Mouse (Mus musculus) ES-Bruce4 (cell line): ENCODE data around the gene Mab21l1. TPM values are rescaled to one million over a fixed set of nuclear protein-coding genes. Genes with fewer than 3 reads are reported as not detected.

Source experiments
- H3K27ac ChIP-seq: 2 replicates; pipeline ENCODE4 v1.5.1; 2012; ENCODE audit warnings: low read length, inconsistent platforms; ENCODE audit not compliant: insufficient read depth
- H3K27me3 ChIP-seq: 2 replicates; pipeline ENCODE4 v1.6.1; 2012; ENCODE audit warnings: mild to moderate bottlenecking, low read length, inconsistent platforms; ENCODE audit not compliant: control insufficient read depth, poor library complexity, insufficient read depth, severe bottlenecking
- H3K36me3 ChIP-seq: 2 replicates; pipeline ENCODE4 v1.6.1; 2012; ENCODE audit warnings: inconsistent platforms, mild to moderate bottlenecking, low read length, moderate library complexity; ENCODE audit not compliant: control insufficient read depth, poor library complexity, insufficient read depth, severe bottlenecking
- H3K4me1 ChIP-seq: one replicate; pipeline ENCODE4 v1.8.1; 2011; ENCODE audit warnings: low read length; ENCODE audit not compliant: control insufficient read depth, insufficient read depth
- H3K4me3 ChIP-seq: 2 replicates; pipeline ENCODE4 v1.5.1; 2011; ENCODE audit warnings: low read depth, mild to moderate bottlenecking, low read length
- H3K9ac ChIP-seq: 2 replicates; pipeline ENCODE4 v1.6.1; 2012; ENCODE audit warnings: low read depth, mild to moderate bottlenecking, inconsistent platforms; ENCODE audit not compliant: poor library complexity, severe bottlenecking
- H3K9me3 ChIP-seq: replicated peaks from 2 replicates; pipeline ENCODE4 v1.6.1; 2012; ENCODE audit warnings: mild to moderate bottlenecking, low read length, inconsistent platforms; ENCODE audit not compliant: control insufficient read depth, poor library complexity, insufficient read depth, severe bottlenecking
- CTCF ChIP-seq: IDR thresholded peaks from one replicate; pipeline ENCODE4 v1.8.1; 2011; ENCODE audit warnings: low read depth, low read length
- EP300 ChIP-seq: IDR thresholded peaks from 2 replicates; pipeline ENCODE4 v1.6.1; 2011; ENCODE audit warnings: low read depth, low read length; ENCODE audit not compliant: insufficient read depth
- POLR2A ChIP-seq: IDR thresholded peaks from one replicate; pipeline ENCODE4 v1.8.1; 2011; ENCODE audit warnings: low read length; ENCODE audit not compliant: insufficient read depth
- polyA plus RNA-seq: library from polyadenylated mRNA; stranded (reverse); fragments of >200 nt; gene quantifications from 2 replicates; pipeline ENCODE4 v1.2.4, GENCODE M21; 2011; ENCODE audit warnings: low read depth; ENCODE audit not compliant: missing spikeins, insufficient read depth, insufficient read length

Mab21l1 gene
- polyA plus RNA-seq, 1 experiment, result not detected

- TF ChIP-seq EP300, result no peak
- no peak for TF ChIP-seq CTCF
- TF ChIP-seq POLR2A, result no peak
- Histone ChIP-seq H3K27ac (no peak overlapping the region), H3K36me3 (no peaks in the 10 kb centered on the region), H3K9me3 (no peaks in the 10 kb centered on the region), H3K9ac (no peak overlapping the region), H3K4me3 (no peak overlapping the region), H3K4me1 (no peaks in the 10 kb centered on the region), H3K27me3 (no peaks in the 10 kb centered on the region; the same call in 1 of the 2 replicates)
Measured at GRCm38 (mm10) chr3:55775245-55775644, 7.1 kb upstream of the Mab21l1 start.

GRCm38 (mm10) chr3:55775753-55776152 is 6.6 kb upstream of the Mab21l1 start:
- H3K27me3 ChIP-seq, result no peaks in the 10 kb centered on the region; the same call in 1 of the 2 replicates
- H3K4me1 ChIP-seq, result no peaks in the 10 kb centered on the region
- TF ChIP-seq CTCF (no peak), POLR2A (no peak), EP300 (no peak)
- no peaks in the 10 kb centered on the region for H3K9me3 ChIP-seq
- no peak overlapping the region for H3K9ac ChIP-seq
- no peak overlapping the region for H3K27ac ChIP-seq
- H3K4me3 ChIP-seq, result no peak overlapping the region
- no peaks in the 10 kb centered on the region for H3K36me3 ChIP-seq

- Histone ChIP-seq H3K4me3 (no peak overlapping the region), H3K27me3 (peaks cover 7% of the 10 kb centered on the region; the same call in 1 of the 2 replicates), H3K36me3 (no peaks in the 10 kb centered on the region), H3K4me1 (no peaks in the 10 kb centered on the region), H3K9ac (no peak overlapping the region), H3K9me3 (no peaks in the 10 kb centered on the region; the same call in 1 of the 2 replicates), H3K27ac (no peak overlapping the region)
- TF ChIP-seq POLR2A (no peak), EP300 (no peak), CTCF (no peak)
Measured at GRCm38 (mm10) chr3:55777501-55777900, 4.8 kb upstream of the Mab21l1 start.

GRCm38 (mm10) chr3:55778764-55779730 is 3.3 kb upstream of the Mab21l1 start:
- no peak for TF ChIP-seq POLR2A
- no peak for TF ChIP-seq EP300
- TF ChIP-seq CTCF, result no peak
- no peak overlapping the region for H3K27ac ChIP-seq
- H3K4me3 ChIP-seq, result no peak overlapping the region
- H3K9me3 ChIP-seq, result no peaks in the 10 kb centered on the region; the same call in 1 of the 2 replicates
- H3K27me3 ChIP-seq, result peaks cover 7% of the 10 kb centered on the region; the same call in 1 of the 2 replicates
- no peaks in the 10 kb centered on the region for H3K4me1 ChIP-seq
- H3K36me3 ChIP-seq, result no peaks in the 10 kb centered on the region
- H3K9ac ChIP-seq, result no peak overlapping the region

DNA sequence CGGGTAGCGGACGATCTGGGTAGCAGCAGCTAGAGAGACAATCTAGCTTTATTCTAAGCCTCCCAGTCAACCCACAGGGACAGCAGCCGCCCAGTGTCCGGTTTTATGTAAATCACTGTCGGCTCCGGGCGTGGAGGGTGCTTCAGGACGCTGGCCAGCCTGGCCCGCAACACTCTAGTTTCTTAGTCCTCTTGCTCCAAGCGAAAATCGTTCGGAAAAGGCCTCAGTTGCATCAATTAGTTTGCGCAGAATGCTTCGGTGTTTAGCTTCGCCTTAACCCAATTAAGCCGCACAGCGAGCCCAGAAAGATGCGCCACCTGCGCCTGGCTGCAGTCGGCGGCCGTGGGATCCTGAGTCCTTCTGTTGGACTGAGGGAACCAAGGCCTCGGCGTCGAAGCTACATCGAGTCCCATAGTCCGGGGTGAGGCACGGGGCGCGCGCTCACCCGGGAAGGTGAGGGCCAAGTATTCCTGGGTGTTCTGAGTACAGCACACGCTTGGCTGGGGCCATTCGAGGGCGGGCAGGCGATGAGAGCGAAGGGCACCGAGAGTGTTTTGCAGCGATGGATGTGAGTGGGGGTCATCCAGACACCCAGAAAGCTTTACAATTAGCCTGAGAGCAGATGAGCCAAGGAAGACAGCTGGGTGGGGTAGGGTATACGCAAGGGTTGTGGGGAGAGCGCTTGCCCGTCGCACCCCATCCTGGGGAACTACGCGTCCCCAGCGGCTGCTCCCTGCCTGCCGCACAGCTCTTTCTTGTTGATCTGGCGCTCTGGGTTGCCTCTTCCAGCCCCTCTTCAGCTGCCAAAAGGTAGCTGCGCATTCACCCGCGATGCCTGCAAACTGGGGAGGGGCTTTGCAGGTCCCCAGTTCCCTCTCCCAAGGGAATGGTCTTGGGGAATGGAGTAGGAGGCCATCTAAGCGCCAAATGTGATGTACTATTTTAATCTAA is 1.9 kb upstream of the Mab21l1 start:
- no peaks in the 10 kb centered on the region for H3K4me1 ChIP-seq
- no peak overlapping the region for H3K9ac ChIP-seq

More for the DNA sequence above, 1.9 kb upstream of the Mab21l1 start:
- no peak overlapping the region for H3K27ac ChIP-seq
- H3K9me3 ChIP-seq, result no peaks in the 10 kb centered on the region; the same call in 1 of the 2 replicates
- TF ChIP-seq EP300 (no peak), POLR2A (no peak), CTCF (no peak)
- peak overlapping the region; percentile 31 for H3K4me3 ChIP-seq
- peaks cover 7% of the 10 kb centered on the region; the same call in 1 of the 2 replicates for H3K27me3 ChIP-seq
- H3K36me3 ChIP-seq, result no peaks in the 10 kb centered on the region
